Mouse (Mus musculus) frontal cortex, postnatal 10 days (tissue): ENCODE measurements around the gene Ankrd44.

Experiments
- DNase-seq, 2 experiments: peaks; one replicate each; pipeline ENCODE4 v3.0.0; 2022; ENCODE audit warnings: low spot score in 2 of 2, mixed read lengths in 1 of 2

The Ankrd44 gene

GRCm38 (mm10) chr1:54847238-54847637, 78.9 kb downstream of the Ankrd44 start:
- no peak for DNase-seq

DNA sequence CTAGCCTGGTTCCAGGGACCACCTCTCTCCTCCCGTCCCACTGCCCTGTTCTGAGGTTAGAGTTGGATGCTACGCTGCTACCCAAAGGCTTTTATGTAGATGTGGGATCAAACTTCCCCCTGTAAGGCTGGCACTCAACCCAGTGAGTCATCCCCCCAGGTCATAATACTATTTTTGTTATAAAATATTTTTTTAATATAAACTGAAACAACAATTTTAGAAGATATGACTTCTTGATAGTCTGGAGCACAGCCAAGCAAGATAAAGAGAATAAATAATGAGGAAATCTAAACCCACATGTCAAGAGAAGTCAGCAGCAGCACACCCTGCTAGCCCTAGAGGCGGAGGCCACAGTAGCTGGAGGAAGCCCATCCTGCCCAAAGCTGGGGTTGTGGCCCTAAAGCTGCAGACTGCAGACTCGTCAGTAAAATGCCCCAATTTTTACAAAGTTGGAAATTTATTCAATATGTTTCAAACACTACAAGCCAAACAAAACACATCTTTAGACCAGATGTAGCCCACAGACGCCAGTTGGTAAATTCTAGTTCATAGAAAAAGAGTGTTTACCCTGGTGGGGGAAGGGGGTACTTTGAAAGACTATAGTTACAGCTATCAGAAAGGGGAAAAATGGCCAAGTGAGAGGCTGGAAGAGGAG, 79.7 kb downstream of the Ankrd44 start:
- DNase-seq, result no peak

- DNase-seq, result no peak
These were observed 81.8 kb downstream of the Ankrd44 start for GRCm38 (mm10) chr1:54844361-54844760.

GRCm38 (mm10) chr1:54842765-54843461, 83.3 kb downstream of the Ankrd44 start:
- no peak for DNase-seq

GRCm38 (mm10) chr1:54841788-54842187, 84.4 kb downstream of the Ankrd44 start:
- no peak for DNase-seq

- DNase-seq, result no peak
These were observed 86.1 kb downstream of the Ankrd44 start for GRCm38 (mm10) chr1:54840040-54840439.

- no peak for DNase-seq
These were observed 87.7 kb downstream of the Ankrd44 start for GRCm38 (mm10) chr1:54838486-54838805.

GRCm38 (mm10) chr1:54837721-54838485, 88.3 kb downstream of the Ankrd44 start:
- DNase-seq, result no peak

DNA sequence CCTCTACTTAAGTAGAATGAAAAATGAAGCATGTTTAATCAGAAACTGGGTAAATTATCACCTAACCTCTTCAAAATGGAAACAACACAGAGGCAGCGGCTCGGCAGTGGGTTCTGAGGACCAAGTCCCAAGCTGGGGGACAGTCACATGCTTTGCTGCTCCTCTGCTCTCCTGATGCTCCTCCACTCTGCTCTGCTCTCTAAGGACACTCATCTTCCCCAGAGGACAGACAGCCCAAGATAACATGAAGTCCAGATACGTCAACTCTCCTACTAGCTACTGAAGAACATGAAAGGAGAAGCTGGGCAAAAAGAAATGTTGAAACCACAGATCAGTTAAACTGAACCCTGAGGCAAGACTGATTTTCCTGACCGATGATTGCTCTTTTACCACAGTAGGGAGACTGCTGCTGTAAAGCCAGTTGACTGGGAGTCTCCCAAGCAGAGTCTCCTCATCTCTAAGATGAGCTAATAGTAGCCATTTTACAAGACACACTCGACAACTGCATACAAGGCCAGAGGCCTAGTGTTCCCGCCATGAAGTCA, 90.5 kb downstream of the Ankrd44 start:
- no peak for DNase-seq

DNA sequence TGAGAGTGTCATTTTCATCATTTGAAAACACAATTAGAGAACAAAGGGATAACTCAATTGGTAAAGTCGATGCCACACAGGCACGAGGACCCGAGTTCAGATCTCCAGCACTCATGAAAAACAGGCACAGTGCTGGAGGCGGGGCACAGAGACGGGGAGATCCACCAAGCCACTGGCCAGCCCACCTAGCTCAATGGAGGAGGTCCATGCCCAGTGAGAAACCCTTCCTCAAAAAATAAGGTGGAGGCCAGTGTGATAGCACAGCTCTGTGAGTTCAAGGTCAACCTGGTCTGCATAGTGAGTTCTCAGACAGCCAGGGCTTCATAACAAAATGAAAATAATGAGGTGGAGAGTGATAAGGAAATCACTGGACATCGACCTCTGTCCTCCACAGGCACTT, 93.0 kb downstream of the Ankrd44 start:
- no peak for DNase-seq

GRCm38 (mm10) chr1:54832765-54833164, 93.4 kb downstream of the Ankrd44 start:
- DNase-seq, result no peak

DNA sequence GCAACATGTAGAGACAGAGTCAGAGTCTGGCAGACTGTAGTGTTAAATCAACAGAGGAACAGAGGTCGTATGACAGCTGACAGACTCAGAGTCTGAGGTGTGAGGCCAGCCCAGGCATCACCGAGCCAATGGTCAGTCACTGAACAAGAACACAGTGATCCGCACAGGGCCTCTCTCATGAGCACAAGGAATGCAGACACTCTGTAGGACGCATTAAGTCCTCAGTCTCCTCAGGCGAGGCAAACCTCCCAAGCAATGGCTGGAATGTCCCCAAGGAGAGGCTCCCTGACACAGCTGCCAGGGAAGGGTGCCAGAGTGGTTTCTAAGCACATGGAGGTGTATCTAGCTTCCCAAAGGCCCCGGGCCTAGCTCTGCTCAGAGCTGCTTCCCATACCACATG, 96.0 kb downstream of the Ankrd44 start:
- no peak for DNase-seq

DNA sequence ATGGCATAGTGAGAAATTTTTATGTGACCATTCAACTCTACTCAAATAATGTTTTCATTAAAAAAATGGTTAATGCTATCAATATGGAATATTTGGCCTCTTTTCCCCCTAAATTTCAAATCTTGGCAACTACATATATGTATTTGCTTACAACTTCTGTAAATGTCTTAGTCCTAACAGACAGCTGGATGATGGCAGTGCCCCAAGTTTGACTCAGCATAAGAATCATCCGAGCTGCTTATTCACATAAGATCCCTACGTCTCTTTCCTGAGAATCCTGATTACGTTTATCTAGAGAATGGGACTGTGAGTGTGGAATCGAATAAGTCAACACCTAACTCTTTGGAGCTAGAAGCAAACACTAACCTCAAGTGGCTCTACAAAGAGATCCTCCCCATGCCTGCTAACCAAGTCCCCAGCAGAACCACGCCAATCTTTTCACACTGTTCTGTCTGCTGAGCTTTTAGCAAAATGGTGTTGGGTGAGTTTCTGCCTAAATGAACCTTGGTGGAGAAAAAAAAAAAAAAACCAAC, 96.4 kb downstream of the Ankrd44 start:
- DNase-seq, result no peak

GRCm38 (mm10) chr1:54827827-54828226, 98.4 kb downstream of the Ankrd44 start:
- no peak for DNase-seq

DNA sequence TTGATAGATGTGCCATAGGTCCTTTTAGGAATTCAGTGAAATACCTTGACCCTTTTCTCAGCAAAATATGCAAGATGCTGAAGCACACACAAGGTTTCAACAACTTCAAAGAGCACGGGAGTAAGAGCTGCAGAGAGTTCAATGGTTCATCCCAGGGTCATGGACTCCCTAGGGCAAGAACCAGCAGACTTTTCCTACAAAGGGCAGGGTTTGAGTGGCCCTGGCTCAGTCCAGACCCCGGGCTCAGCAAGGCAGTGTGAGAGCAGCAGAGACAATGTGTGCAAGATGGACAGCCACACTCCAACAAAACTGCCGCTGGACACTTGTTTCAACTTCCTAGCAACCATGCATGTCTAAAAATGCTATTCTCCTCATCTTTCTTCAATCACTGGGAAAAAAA, 98.8 kb downstream of the Ankrd44 start:
- DNase-seq, result no peak

DNA sequence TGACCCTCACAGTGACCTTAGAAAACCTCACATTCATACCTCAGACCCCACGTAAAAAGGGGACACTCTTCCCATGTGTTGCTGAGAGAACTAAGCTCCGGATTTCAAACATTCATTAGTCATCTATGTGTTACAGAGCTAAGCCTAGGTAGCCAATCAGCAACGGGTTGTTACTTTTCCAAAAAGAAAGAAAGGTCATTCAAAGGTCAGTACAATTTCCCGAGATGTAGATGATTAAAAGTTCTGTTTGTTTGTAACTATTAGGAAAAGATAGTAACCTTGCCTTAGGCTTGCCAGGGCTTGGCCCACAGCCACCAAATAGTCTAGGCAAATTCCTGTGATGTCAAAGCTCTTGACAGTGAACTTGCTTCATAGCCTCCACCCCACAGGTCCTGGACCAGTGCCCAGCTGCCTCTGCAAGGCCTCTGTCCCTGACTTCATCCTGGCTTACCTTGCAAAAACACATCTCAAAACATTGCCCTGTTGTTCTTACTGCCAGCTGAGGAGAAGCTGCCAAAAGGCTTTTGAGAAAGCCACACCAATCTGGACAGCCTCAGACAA, 99.7 kb downstream of the Ankrd44 start:
- DNase-seq, result no peak

GRCm38 (mm10) chr1:54825718-54826425, 100.3 kb downstream of the Ankrd44 start:
- DNase-seq, result no peak

GRCm38 (mm10) chr1:54824106-54824808, 101.9 kb downstream of the Ankrd44 start:
- no peak for DNase-seq

GRCm38 (mm10) chr1:54821797-54822196, 104.4 kb downstream of the Ankrd44 start:
- DNase-seq, result no peak

DNA sequence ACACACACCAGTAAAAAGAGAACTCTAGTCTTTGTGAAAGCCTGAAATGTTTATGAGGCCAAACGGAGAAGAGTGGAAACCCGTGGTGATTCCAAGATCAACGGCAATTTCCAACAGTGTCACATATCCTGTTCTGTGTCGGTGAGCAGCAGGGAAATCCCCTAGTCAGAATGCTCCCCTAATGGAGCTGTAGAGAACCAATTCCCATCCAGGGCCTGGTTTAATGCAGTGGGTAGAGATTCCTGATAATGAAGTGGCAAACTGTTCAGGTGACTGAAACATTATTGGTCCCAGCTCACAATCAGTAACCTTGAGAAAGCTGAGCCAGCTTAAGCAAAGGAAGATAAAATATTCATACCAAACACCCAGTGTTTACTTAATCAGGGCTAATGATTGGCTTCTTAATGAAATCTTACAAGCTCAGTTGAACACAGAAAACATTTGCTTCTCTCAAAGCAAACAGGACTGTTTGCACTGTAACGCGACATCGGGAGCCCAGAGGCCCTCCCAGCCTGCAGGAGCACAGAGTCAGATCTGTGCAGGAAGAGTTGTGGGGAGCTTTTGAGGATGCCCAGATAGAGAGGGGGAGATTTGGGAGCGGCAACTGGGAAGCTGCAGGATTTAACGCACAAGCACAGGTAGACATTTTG, 110.9 kb downstream of the Ankrd44 start:
- no peak for DNase-seq
